Mouse (Mus musculus) intestine, embryonic 16.5 days (tissue): ENCODE measurements around the gene Chad. TPM values are rescaled to one million over a fixed set of nuclear protein-coding genes. Genes with fewer than 3 reads are reported as not detected.

ENCODE experiments used
- ATAC-seq: fragments of 200-750 bp; cut with Nextera tagmentation; 2 replicates; pipeline ENCODE4 v1.8.0; 2017; ENCODE audit warnings: moderate TSS enrichment, moderate library complexity
- H3K27ac ChIP-seq: fragments of 300-500 bp; sonication (generic); 2 replicates; pipeline ENCODE4 v1.5.1; 2014; ENCODE audit warnings: mild to moderate bottlenecking, low read length
- H3K27me3 ChIP-seq: fragments of 300-500 bp; sonication (generic); replicated peaks from 2 replicates; pipeline ENCODE4 v1.6.1; 2014; ENCODE audit warnings: low read length, control low read depth, mixed read lengths; ENCODE audit not compliant: control insufficient read depth, insufficient read depth
- H3K36me3 ChIP-seq: fragments of 300-500 bp; sonication (generic); 2 replicates; pipeline ENCODE4 v1.6.1; 2014; ENCODE audit warnings: low read length, control low read depth; ENCODE audit not compliant: control insufficient read depth, insufficient read depth
- H3K4me1 ChIP-seq: fragments of 300-500 bp; sonication (generic); 2 replicates; pipeline ENCODE4 v1.6.1; 2014; ENCODE audit warnings: low read length, control low read depth, mixed read lengths; ENCODE audit not compliant: control insufficient read depth, insufficient read depth
- H3K4me2 ChIP-seq: fragments of 300-500 bp; sonication (generic); 2 replicates; pipeline ENCODE4 v1.6.1; 2014; ENCODE audit warnings: low read depth, low read length, control low read depth
- H3K4me3 ChIP-seq: fragments of 300-500 bp; sonication (generic); 2 replicates; pipeline ENCODE4 v1.5.1; 2014; ENCODE audit warnings: mild to moderate bottlenecking, low read length
- H3K9ac ChIP-seq: fragments of 300-500 bp; sonication (generic); 2 replicates; pipeline ENCODE4 v1.6.1; 2014; ENCODE audit warnings: low read depth, low read length
- H3K9me3 ChIP-seq: fragments of 300-500 bp; sonication (generic); 2 replicates; pipeline ENCODE4 v1.6.1; 2016; ENCODE audit warnings: low read length, control low read depth; ENCODE audit not compliant: control insufficient read depth
- WGBS: fragments of 180-500 bp; shearing (Covaris S2); extraction: QIAGEN DNeasy Blood & Tissue Kit; methylation state at CpG from one replicate; pipeline ENCODE4 v1.1.7; 2014; 5-methylcytosine and 5-hydroxymethylcytosine counted together
- polyA plus RNA-seq: library from polyadenylated mRNA; unstranded; fragments of >200 nt; fragmentation: Nextera tagmentation; extraction: Ambion mirVana; gene quantifications from 2 replicates; pipeline ENCODE4 v1.2.1, GENCODE M21; 2015

The Chad gene
- polyA plus RNA-seq, 1 experiment from 2014 or later = 1.6 TPM

- H3K27me3 ChIP-seq = no peaks in the 10 kb centered on the region; the same call in 1 of the 2 replicates
- WGBS = 91% methylated on average over 5 of the region's 5 CpGs
- H3K4me3 ChIP-seq = no peak overlapping the region
- no peak overlapping the region for H3K27ac ChIP-seq
- H3K9me3 ChIP-seq = no peaks in the 10 kb centered on the region
- H3K4me2 ChIP-seq = no peak overlapping the region
- H3K9ac ChIP-seq = no peak overlapping the region
- peaks cover 18% of the 10 kb centered on the region for H3K4me1 ChIP-seq
- H3K36me3 ChIP-seq = no peaks in the 10 kb centered on the region
- no peak for ATAC-seq
Observed at GRCm38 (mm10) chr11:94563383-94563782, 1.5 kb upstream of the Chad start.

DNA sequence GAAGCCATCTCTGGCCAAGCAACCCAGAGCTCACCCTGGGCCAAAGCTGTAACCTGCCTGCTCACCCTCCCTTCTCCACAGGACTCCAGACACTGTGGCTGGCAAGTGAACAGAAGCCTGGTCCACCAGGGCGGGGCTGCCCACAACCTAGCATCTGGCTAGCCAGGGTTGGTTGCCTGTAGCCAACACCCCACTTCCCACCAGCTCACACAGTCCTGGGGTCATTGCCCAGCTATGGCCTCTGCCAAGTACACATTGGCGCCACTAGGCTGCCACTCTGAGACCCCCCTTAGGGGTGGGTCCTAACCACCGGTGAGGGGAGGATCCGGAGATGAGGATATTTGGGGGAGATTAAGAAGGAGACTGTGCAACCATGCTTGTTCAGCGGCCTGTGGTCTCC is 1.0 kb upstream of the Chad start:
- ATAC-seq = peak; percentile 24
- Histone ChIP-seq H3K27me3 (no peaks in the 10 kb centered on the region; the same call in 1 of the 2 replicates), H3K4me2 (peak overlapping the region; percentile 47), H3K4me3 (no peak overlapping the region), H3K9ac (peak overlapping the region; percentile 60), H3K4me1 (peaks cover 18% of the 10 kb centered on the region), H3K36me3 (no peaks in the 10 kb centered on the region), H3K27ac (no peak overlapping the region), H3K9me3 (no peaks in the 10 kb centered on the region)
- 57% methylated on average over 5 of the region's 5 CpGs for WGBS

DNA sequence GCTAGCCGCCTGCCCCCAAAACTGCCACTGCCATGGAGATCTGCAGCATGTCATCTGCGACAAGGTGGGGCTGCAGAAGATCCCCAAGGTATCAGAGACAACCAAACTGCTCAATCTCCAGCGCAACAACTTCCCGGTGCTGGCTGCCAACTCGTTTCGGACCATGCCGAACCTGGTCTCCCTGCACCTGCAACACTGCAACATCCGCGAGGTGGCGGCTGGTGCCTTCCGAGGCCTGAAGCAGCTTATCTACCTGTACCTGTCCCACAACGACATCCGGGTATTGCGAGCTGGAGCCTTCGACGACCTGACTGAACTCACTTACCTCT is 268 bp downstream of the Chad start:
- peaks cover 18% of the 10 kb centered on the region for H3K4me1 ChIP-seq
- H3K9ac ChIP-seq = peak overlapping the region; percentile 60
- H3K9me3 ChIP-seq = no peaks in the 10 kb centered on the region
- H3K36me3 ChIP-seq = no peaks in the 10 kb centered on the region
- 17% methylated on average over 16 of the region's 16 CpGs for WGBS
- peak overlapping the region; percentile 31 for H3K4me3 ChIP-seq
- H3K27me3 ChIP-seq = no peaks in the 10 kb centered on the region; the same call in 1 of the 2 replicates
- peak overlapping the region; percentile 47 for H3K4me2 ChIP-seq
- H3K27ac ChIP-seq = 0 out of 2 replicates have a peak overlapping the region, but pooled peaks have one; percentile 4
- peak; percentile 62 for ATAC-seq

DNA sequence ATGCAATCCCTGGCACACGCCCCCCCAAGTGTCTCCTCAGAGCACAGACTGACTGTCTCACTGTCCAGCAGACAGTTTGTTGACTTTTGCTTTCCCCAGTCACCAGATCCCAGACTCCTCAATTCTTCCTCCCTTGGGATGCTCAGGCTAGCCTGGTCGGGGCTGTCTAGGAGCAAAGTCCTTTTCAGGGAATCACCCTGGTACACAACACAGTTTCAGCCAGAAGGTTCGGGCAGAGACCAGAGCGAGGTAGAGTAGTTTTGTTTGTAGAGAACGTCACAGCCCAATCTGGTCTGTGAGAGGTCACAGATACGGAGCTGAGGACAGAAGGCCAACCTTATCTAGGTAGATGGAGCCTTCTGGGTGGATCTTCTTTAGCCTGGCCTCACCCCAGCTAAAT is 1.7 kb downstream of the Chad start:
- Histone ChIP-seq H3K36me3 (no peaks in the 10 kb centered on the region), H3K9me3 (no peaks in the 10 kb centered on the region), H3K9ac (no peak overlapping the region), H3K4me3 (no peak overlapping the region), H3K4me1 (peaks cover 18% of the 10 kb centered on the region), H3K27ac (no peak overlapping the region), H3K4me2 (no peak overlapping the region), H3K27me3 (no peaks in the 10 kb centered on the region; the same call in 1 of the 2 replicates)
- no peak for ATAC-seq
- WGBS = 40% methylated on average over 6 of the region's 6 CpGs

GRCm38 (mm10) chr11:94567326-94567725 is 2.5 kb downstream of the Chad start:
- Histone ChIP-seq H3K27ac (no peak overlapping the region), H3K4me2 (no peak overlapping the region), H3K9me3 (no peaks in the 10 kb centered on the region), H3K4me1 (peaks cover 18% of the 10 kb centered on the region), H3K36me3 (no peaks in the 10 kb centered on the region), H3K4me3 (no peak overlapping the region), H3K9ac (no peak overlapping the region), H3K27me3 (no peaks in the 10 kb centered on the region; the same call in 1 of the 2 replicates)
- WGBS = 80% methylated on average over 7 of the region's 7 CpGs
- no peak for ATAC-seq

DNA sequence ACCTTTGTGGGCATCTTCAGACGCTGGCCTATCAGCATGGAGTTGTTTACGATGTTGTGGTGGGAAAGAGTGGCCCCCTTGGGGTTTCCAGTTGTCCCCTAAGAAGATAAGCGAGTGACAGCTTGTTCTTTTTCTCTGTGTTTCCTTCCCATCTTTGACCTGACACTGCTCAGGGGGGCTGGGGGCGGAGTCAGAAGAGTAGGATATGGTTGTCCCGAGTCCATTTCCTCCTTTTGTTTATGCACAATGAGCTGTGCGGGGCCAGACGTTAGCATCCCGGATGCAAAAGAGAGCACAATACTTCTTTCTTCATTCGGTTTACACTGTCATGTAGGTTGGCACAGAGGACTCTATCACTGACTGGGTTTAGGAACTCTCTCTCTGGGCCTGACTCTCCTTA is 5.8 kb downstream of the Chad start:
- no peak overlapping the region for H3K4me3 ChIP-seq
- H3K4me2 ChIP-seq = no peak overlapping the region
- no peaks in the 10 kb centered on the region for H3K36me3 ChIP-seq
- H3K9me3 ChIP-seq = no peaks in the 10 kb centered on the region
- H3K27ac ChIP-seq = no peak overlapping the region; the same call in 1 of the 2 replicates
- H3K4me1 ChIP-seq = 0 out of 2 replicates have a peak, but pooled peaks cover 5% of the 10 kb centered on the region
- no peak overlapping the region for H3K9ac ChIP-seq
- H3K27me3 ChIP-seq = no peaks in the 10 kb centered on the region
- 50% methylated on average over 9 of the region's 9 CpGs for WGBS
- peak; percentile 35; the same call in 1 of the 2 replicates for ATAC-seq

DNA sequence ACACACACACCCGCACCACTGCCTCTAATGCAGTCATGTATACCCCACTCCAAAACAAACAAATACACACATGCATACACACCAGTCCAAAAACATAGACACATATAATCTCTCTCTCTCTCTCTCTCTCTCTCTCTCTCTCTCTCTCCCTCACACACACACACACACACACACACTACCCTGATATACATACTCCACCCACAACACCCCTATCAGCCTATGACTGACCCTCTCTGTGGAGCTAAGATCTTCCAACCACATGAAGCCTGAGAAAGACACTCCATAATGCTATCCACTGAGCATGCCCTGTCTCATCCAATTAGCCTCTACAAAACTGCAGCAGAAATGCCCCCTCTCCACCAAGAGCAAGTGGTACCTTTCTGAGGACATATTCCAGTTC is 7.0 kb downstream of the Chad start:
- no peak overlapping the region for H3K4me2 ChIP-seq
- no peak overlapping the region for H3K27ac ChIP-seq
- 100% methylated on average over 1 of the region's 1 CpGs for WGBS
- no peaks in the 10 kb centered on the region for H3K9me3 ChIP-seq
- no peak overlapping the region for H3K9ac ChIP-seq
- no peaks in the 10 kb centered on the region for H3K36me3 ChIP-seq
- no peak overlapping the region for H3K4me3 ChIP-seq
- no peaks in the 10 kb centered on the region for H3K4me1 ChIP-seq
- no peak for ATAC-seq
- H3K27me3 ChIP-seq = no peaks in the 10 kb centered on the region

DNA sequence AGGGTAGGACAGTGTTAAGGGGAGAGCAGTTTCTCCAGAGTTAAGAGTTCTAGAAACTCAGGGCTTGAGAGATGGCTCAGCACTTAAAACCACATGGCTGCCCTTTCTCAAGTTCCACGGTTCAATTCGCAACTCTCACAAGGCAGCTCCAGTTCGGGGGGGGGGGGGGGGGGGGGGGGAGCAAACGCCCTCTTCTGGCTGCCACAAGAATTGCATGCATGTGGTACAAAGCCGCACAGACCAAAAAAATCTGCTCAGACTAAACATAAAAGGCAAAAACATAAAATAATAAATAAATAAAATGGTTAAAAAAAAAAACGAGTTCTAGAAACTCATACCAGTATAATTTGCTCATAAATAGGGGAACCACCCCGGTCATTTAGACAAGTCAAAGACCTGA is 9.7 kb downstream of the Chad start:
- ATAC-seq = no peak
- no peak overlapping the region for H3K27ac ChIP-seq
- WGBS = 25% methylated on average over 7 of the region's 7 CpGs

DNA sequence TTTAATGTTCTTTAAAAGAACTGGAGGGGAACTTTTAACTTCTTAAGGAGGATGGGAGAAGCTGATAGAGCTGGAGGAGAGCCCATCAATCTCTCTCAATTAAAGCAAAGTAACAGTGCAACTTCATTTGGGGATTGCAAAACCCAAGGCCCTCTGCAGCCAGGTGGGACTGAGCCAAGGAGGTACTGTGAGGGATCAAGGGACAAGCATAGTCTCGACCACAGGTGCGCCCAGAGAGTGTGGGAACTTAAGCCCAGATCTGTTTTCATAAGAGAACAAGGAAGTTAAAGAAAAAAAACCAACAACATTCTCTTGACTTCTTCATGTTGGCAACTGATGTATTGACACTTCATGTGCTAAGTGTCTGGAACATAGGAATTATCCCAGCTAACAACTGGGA is 10.2 kb downstream of the Chad start:
- Histone ChIP-seq H3K27ac (no peak overlapping the region), H3K27me3 (no peaks in the 10 kb centered on the region), H3K9ac (no peak overlapping the region), H3K4me3 (no peak overlapping the region), H3K36me3 (no peaks in the 10 kb centered on the region), H3K4me1 (no peaks in the 10 kb centered on the region), H3K9me3 (no peaks in the 10 kb centered on the region), H3K4me2 (no peak overlapping the region)
- 62% methylated on average over 2 of the region's 2 CpGs for WGBS
- ATAC-seq = 0 out of 2 replicates have a peak, but pooled peaks have one; percentile 22

More for the DNA sequence above, 9.7 kb downstream of the Chad start:
- Histone ChIP-seq H3K4me3 (no peak overlapping the region), H3K4me2 (no peak overlapping the region), H3K9me3 (no peaks in the 10 kb centered on the region), H3K36me3 (no peaks in the 10 kb centered on the region), H3K27me3 (no peaks in the 10 kb centered on the region), H3K9ac (no peak overlapping the region), H3K4me1 (no peaks in the 10 kb centered on the region)

GRCm38 (mm10) chr11:94576361-94576760 is 11.5 kb downstream of the Chad start:
- Histone ChIP-seq H3K9ac (no peak overlapping the region), H3K27ac (no peak overlapping the region), H3K4me3 (no peak overlapping the region), H3K4me2 (no peak overlapping the region), H3K27me3 (no peaks in the 10 kb centered on the region), H3K4me1 (no peaks in the 10 kb centered on the region), H3K36me3 (no peaks in the 10 kb centered on the region), H3K9me3 (no peaks in the 10 kb centered on the region)
- WGBS = 91% methylated on average over 9 of the region's 9 CpGs
- no peak for ATAC-seq
